Mouse (Mus musculus) heart, postnatal 10 days (tissue): ENCODE data around the gene Hdac8. TPM values are rescaled to one million over a fixed set of nuclear protein-coding genes. Genes with fewer than 3 reads are reported as not detected.
A peak's percentile ranks its signal among the peaks of the same experiment; 100 is the strongest.

Experiments
- DNase-seq, 2 experiments: peaks; one replicate each; pipeline ENCODE4 v3.0.0; 2021
- intact Hi-C: fragments of 180-260 bp; cut with DNase I; formaldehyde crosslinking; loops from one replicate; pipeline ENCODE4 v1.15.1; 2025
- total RNA-seq, 2 experiments: library from RNA; stranded (reverse); gene quantifications; 2 replicates each; pipeline ENCODE4 v1.2.3; 2021

The Hdac8 gene
- total RNA-seq = 1 to 10 TPM; 5.2 TPM

- DNase-seq = peak; percentile 65 to 66
- intact Hi-C loops = loop anchor here (10.0 kb wide), 1 partner anchor 140 kb away; the partner anchor contains the start of gene Phka1
These were observed at the start of gene Hdac8 for GRCm38 (mm10) chrX:102504644-102505481. Hdac8 (minus strand) TSS chrX:102505359.

DNA sequence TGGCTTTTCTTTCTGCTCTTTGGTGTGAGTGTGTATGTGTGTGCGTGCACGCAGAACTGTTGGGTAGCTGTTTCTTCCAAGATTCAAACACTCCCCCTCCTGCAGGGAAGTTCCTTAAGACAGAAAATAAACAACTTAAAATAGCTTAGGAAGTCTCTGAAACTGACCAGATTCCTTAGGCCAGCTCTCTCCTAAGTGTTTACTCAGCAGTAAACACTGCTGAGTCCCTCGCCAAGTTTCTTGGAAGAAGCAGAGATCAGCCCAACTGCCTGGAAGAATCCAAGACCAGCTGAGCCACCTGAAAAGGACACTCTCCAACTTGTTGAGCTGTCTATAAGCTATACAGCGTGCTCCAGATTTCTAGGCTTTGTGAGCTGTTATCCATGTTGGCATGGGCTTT lies 4.0 kb upstream of the Hdac8 start:
- no peak for DNase-seq
- intact Hi-C loops = loop anchor here (10.0 kb wide), 1 partner anchor 136 kb away; the partner anchor contains the start of gene Phka1

DNA sequence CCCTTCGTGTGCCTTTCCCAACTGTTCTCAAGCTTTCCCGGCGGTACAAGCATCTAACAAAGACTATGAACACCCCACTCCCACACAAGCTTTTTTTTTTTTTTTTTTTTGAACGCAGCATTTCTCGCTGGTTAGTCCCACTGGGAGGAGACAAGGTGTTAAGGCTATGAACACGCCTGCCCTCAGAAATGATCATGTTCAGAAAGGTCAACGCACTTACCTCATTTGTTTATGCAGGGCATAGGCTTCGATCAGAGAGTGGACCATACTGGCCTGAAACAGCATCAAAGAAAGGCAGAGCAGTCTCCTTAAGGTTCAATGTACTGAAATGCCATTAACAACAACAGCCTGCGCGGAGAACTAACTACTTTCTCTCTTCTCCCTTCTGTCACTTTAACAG lies 980 bp downstream of the Hdac8 start:
- peak in 1 of 2 experiments; percentile 3 for DNase-seq
- intact Hi-C loops = loop anchor here (10.0 kb wide), 1 partner anchor 141 kb away; the partner anchor contains the start of gene Phka1

DNA sequence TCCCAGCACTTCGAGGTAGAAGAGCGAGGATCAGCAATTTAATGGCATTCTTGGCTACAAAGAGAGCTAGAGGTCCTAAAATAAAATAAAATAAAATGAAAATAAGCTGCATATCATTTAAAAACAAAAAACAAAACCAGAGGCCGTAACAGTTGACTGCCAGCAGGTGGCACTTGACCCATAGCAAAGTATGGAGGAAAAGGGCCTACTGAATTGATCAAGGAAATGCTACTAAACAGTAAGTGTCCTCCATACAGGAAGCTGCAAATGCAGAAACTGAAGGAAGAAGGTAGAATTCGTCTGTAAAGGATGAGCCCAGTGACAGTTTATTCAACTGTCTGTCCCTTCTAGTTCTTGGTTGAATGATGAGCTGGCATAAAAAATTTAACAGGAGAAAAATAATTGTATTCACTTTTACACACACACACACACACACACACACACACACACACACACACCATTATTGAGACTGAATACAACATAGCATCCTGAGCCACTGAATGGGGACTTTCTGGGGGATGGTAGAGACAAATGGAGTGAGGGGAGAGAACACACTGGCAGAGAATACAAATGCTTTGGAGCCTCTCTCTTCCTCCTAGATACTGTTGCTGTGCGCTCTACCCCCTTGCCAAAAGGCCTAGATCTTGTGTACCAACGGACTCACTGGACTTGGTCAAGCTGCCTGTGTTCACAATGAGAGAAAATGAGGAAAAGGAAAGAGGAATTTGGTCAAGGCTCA lies 11.0 kb downstream of the Hdac8 start:
- intact Hi-C loops = no loop called here
- DNase-seq = peak in 1 of 2 experiments; percentile 17

- DNase-seq = no peak
- intact Hi-C loops = no loop called here
These were observed 19.6 kb downstream of the Hdac8 start for GRCm38 (mm10) chrX:102485575-102485974.

- intact Hi-C loops = loop anchor here (1.0 to 2.0 kb wide), 3 partner anchors 235 to 319 kb away; no protein-coding TSS in a partner anchor
- DNase-seq = no peak
These were observed 25.5 kb downstream of the Hdac8 start for GRCm38 (mm10) chrX:102479665-102480064.

DNA sequence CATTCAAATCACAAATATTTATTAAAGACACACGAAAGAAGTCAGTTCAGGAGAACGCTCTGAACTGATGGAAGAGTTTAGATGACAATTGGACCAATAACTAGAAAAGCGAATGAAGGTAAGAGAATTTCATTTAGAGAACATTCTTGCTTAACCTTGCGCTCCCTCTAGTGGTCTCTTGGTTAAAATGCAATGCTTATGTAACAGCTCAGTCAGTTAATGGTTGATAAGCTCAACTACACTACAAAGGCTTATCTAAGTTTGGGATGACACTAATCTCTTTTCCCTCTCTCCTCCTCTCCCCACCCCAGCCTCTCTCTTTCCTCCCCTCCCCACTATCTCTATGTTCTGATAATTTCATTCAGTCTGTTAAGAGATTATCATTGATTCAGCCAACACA lies 26.2 kb downstream of the Hdac8 start:
- DNase-seq = peak; percentile 40 to 49
- intact Hi-C loops = loop anchor here (1.0 to 2.0 kb wide), 2 partner anchors 234 to 260 kb away; no protein-coding TSS in a partner anchor

DNA sequence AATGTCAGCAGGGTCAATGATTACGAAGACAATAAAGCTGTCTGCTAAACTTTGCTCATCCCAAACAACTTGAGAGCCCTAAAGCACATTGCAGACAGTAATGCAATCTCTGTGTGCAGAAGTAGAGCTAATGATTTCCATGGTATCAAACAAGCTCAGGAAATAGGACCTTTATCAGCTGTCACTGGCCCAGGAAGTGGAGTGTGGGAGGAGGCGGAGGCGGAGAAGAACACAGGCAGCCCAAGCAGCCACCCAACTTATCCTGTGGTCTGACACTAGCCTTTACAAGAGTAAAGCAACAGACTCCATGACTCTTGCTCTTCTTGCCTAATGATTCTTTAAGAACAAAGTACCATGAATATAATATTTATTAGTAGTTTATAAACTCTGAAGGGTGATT lies 26.7 kb downstream of the Hdac8 start:
- DNase-seq = no peak
- intact Hi-C loops = loop anchor here (2.0 kb wide), 1 partner anchor 234 kb away; no protein-coding TSS in a partner anchor

DNA sequence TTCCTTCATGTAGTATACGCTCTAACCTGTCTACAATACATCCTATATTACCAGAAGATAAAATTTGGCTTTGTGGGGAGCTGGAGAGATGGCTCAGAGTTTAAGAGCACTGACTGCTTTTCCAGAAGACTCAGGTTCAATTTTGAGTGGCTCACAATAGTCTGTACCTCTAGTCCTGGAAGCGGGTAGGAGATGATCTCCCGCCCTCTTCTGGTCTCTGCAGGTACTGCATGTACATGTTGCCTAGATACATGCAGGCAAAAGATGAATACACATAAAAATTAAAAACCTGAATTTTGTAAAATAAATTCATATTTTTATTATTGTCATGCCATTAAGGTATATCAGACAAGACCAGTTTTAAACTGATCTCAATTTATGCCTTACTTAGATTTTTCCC lies 28.4 kb downstream of the Hdac8 start:
- intact Hi-C loops = loop anchor here (2.0 kb wide), 1 partner anchor 224 kb away; the partner anchor contains the start of gene Cited1

DNA sequence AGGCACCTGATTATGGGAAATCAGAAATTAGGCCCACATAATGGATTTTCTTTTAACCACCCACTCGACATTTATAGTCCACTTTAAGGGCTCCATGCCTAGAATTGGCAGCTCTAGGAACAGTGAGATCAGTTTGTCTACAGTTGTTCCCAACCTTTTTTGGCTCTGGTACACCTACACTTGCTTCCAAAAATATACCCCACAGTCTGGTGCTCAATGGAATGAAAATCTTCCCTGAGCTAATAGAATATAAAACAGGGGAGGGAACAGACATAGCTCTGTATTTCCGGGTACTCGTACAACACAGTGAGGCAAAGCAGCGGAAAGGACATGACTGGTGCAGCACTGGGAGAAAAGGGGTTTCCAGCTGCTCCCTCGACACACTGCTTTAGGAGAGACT lies 29.6 kb downstream of the Hdac8 start:
- peak in 1 of 2 experiments; percentile 26 for DNase-seq
- intact Hi-C loops = no loop called here

More for the DNA sequence above, 28.4 kb downstream of the Hdac8 start:
- DNase-seq = peak; percentile 77 to 79

- no peak for DNase-seq
- intact Hi-C loops = no loop called here
These were observed 86.6 kb downstream of the Hdac8 start for GRCm38 (mm10) chrX:102418343-102419127.

GRCm38 (mm10) chrX:102416972-102417371 lies 88.2 kb downstream of the Hdac8 start:
- intact Hi-C loops = no loop called here
- no peak for DNase-seq

- DNase-seq = no peak
- intact Hi-C loops = no loop called here
These were observed 88.8 kb downstream of the Hdac8 start for GRCm38 (mm10) chrX:102416386-102416785.

GRCm38 (mm10) chrX:102384765-102385164 lies 120.4 kb downstream of the Hdac8 start:
- DNase-seq = no peak
- intact Hi-C loops = no loop called here

- no peak for DNase-seq
- intact Hi-C loops = no loop called here
These were observed 122.0 kb downstream of the Hdac8 start for GRCm38 (mm10) chrX:102383151-102383550.

DNA sequence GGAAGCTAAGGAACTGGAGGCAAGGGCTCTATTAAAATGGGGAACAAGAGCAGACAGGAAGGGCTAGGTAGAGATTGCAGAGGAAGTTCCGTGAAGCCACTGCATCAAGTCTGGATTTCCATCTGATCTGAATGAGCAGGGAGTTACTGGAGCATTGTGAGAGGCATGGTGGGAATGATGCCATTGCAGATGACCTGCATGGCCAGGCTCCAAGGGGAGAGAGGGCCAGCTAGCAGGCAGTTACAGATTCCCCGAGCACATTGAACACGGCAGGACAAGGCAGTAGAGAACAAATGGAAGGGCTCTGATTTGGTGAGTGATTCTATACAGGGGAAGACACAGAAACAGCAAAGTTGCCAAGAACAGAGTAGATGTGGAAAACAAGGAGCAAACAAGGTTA lies 138.6 kb downstream of the Hdac8 start:
- DNase-seq = no peak
- intact Hi-C loops = no loop called here

- intact Hi-C loops = no loop called here
- DNase-seq = no peak
These were observed 142.9 kb downstream of the Hdac8 start for GRCm38 (mm10) chrX:102362244-102362643.

DNA sequence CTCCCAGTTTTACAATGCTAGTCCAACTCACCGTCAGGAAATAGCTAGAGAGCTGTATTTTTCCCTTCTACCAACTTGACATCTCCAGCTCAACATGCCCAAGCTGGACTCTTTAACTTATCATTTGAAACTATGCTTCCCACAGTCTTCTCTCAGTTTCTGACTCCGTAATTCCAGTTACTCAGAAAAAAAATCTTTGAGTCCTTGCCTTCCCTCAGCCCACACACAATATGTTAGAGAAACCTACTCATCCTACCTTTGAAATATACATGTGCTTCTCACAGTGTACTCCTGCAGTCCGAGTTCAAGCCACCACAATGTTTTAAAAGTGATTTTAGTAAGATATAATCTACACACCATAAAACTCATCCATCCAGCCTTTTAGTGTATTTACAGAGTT lies 151.7 kb downstream of the Hdac8 start:
- intact Hi-C loops = no loop called here
- no peak for DNase-seq

DNA sequence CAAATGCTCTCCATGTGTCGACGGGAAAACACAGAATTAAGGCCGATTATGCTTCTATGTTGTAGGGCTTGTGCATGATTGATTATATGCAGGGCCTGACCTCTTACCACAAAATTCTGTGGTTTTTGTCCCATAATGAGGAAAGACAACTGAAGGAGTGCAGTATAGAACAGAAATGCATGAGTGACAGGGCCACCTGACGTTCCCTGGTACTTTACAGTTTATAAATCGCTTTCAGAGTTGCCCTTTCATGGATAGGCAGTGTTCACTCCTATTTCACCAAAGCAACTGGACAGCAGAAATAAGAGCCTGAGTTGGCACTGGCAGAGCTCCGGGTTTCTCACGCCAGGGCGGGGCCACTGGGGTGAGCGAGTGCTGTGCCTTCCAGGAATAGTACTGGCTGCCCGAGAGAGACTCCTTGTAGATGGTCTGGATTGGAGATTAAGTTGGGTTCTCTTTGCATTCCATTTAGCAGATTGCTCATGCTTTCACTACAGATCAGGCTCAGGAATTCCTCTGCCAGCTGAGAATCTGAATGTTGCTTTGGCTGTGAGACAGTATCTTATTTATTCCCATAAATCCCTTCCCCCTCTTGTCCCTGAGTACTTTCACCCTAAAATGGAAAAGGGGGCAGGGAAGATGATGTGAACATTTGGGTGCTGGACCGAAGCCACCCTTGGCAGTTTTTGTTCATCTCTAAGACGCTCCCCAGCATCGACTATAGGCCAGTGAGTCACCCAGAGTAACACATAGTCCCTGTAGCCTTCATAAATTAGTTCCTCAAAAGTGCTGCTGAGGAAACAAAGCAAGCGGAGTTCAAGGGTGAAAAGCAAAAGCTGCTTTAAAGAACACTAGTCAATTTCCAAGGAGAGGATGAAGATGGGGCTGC lies 155.1 kb downstream of the Hdac8 start:
- peak; percentile 53 for DNase-seq
- intact Hi-C loops = loop anchor here (5.0 kb wide), 1 partner anchor 98 kb away; the partner anchor contains the start of gene Cited1
